Mouse (Mus musculus) heart, postnatal 25 days (tissue): ENCODE data around the gene Ngfr. TPM values are rescaled to one million over a fixed set of nuclear protein-coding genes. Genes with fewer than 3 reads are reported as not detected.
"Not testable (repeated sequence)": the region's sequence is repeated elsewhere in the genome, so short reads cannot be mapped to it uniquely, and the experiment has no call there.

Experiments used
- DNase-seq: peaks from one replicate; pipeline ENCODE4 v3.0.0; 2022; ENCODE audit warnings: low spot score
- intact Hi-C: fragments of 180-260 bp; cut with DNase I; formaldehyde crosslinking; loops from one replicate; pipeline ENCODE4 v1.15.1; 2025
- total RNA-seq, 2 experiments: library from RNA; stranded (reverse); gene quantifications; 2 replicates each; pipeline ENCODE4 v1.2.3; 2021

Gene Ngfr
- total RNA-seq, result under 1 TPM; 0.44 to 0.70 TPM

GRCm38 (mm10) chr11:95587423-95587951, at the start of gene Ngfr:
Ngfr (minus strand) TSS chr11:95587735.
- DNase-seq, result no peak
- intact Hi-C loops, result loop anchor here (5.0 kb wide), 1 partner anchor 60 kb away; no protein-coding TSS in a partner anchor

- intact Hi-C loops, result no loop called here
- no peak for DNase-seq
These were observed 47.5 kb upstream of the Ngfr start for GRCm38 (mm10) chr11:95635030-95635429.

- intact Hi-C loops, result no loop called here
- no peak for DNase-seq
These were observed 46.0 kb upstream of the Ngfr start for GRCm38 (mm10) chr11:95633512-95634000.

- intact Hi-C loops, result no loop called here
- no peak for DNase-seq
These were observed 44.9 kb upstream of the Ngfr start for GRCm38 (mm10) chr11:95632474-95632873.

GRCm38 (mm10) chr11:95631301-95631700, 43.8 kb upstream of the Ngfr start:
- DNase-seq, result no peak
- intact Hi-C loops, result no loop called here

- DNase-seq, result no peak
- intact Hi-C loops, result no loop called here
These were observed 43.0 kb upstream of the Ngfr start for GRCm38 (mm10) chr11:95630558-95630957.

- intact Hi-C loops, result no loop called here
- no peak for DNase-seq
These were observed 34.9 kb upstream of the Ngfr start for GRCm38 (mm10) chr11:95622426-95622825.

GRCm38 (mm10) chr11:95621541-95622130, 34.1 kb upstream of the Ngfr start:
- DNase-seq, result no peak
- intact Hi-C loops, result no loop called here

- intact Hi-C loops, result no loop called here
- DNase-seq, result no peak
These were observed 33.5 kb upstream of the Ngfr start for GRCm38 (mm10) chr11:95621010-95621409.

GRCm38 (mm10) chr11:95619886-95620444, 32.4 kb upstream of the Ngfr start:
- DNase-seq, result no peak
- intact Hi-C loops, result no loop called here

GRCm38 (mm10) chr11:95619081-95619480, 31.5 kb upstream of the Ngfr start:
- no peak for DNase-seq
- intact Hi-C loops, result no loop called here

- no peak for DNase-seq
- intact Hi-C loops, result no loop called here
These were observed 30.4 kb upstream of the Ngfr start for GRCm38 (mm10) chr11:95617785-95618465.

- intact Hi-C loops, result no loop called here
- DNase-seq, result no peak
These were observed 27.2 kb upstream of the Ngfr start for GRCm38 (mm10) chr11:95614739-95615138.

GRCm38 (mm10) chr11:95611283-95611682, 23.7 kb upstream of the Ngfr start:
- no peak for DNase-seq

GRCm38 (mm10) chr11:95610391-95610902, 22.9 kb upstream of the Ngfr start:
- intact Hi-C loops, result no loop called here
- no peak for DNase-seq

More at GRCm38 (mm10) chr11:95611283-95611682, 23.7 kb upstream of the Ngfr start:
- intact Hi-C loops, result no loop called here

- no peak for DNase-seq
- intact Hi-C loops, result no loop called here
These were observed 22.4 kb upstream of the Ngfr start for GRCm38 (mm10) chr11:95609924-95610323.

- DNase-seq, intact Hi-C loops: not testable (repeated sequence)
These were observed 19.8 kb upstream of the Ngfr start for GRCm38 (mm10) chr11:95607286-95607685.

GRCm38 (mm10) chr11:95598214-95599062, 10.9 kb upstream of the Ngfr start:
- intact Hi-C loops, result no loop called here
- DNase-seq, result no peak

GRCm38 (mm10) chr11:95597741-95598140, 10.2 kb upstream of the Ngfr start:
- intact Hi-C loops, result no loop called here
- DNase-seq, result no peak

- intact Hi-C loops, result no loop called here
- DNase-seq, result no peak
These were observed 9.2 kb upstream of the Ngfr start for GRCm38 (mm10) chr11:95596704-95597103.
